Mouse (Mus musculus): ENCODE data around the gene Nup214.

Gene Nup214

GRCm38 (mm10) chr2:31974141-31974808, at the start of gene Nup214:
Nup214 (plus strand) TSS chr2:31974436.
- peak; percentile 99 for DNase-seq (ENCODE audit: extremely low spot score, low read depth, low spot score)

GRCm38 (mm10) chr2:31924811-31925210, 49.4 kb upstream of the Nup214 start:
- no peak for DNase-seq (ENCODE audit: extremely low spot score, low read depth, low spot score)

- DNase-seq (ENCODE audit: extremely low spot score, low read depth, low spot score), result no peak
Measured at GRCm38 (mm10) chr2:31925936-31926335, 48.3 kb upstream of the Nup214 start.

GRCm38 (mm10) chr2:31929664-31930063, 44.6 kb upstream of the Nup214 start:
- DNase-seq (ENCODE audit: extremely low spot score, low read depth, low spot score), result no peak

GRCm38 (mm10) chr2:31934551-31934950, 39.7 kb upstream of the Nup214 start:
- DNase-seq (ENCODE audit: extremely low spot score, low read depth, low spot score), result no peak

GRCm38 (mm10) chr2:31935054-31935453, 39.2 kb upstream of the Nup214 start:
- no peak for DNase-seq (ENCODE audit: extremely low spot score, low read depth, low spot score)

- DNase-seq (ENCODE audit: extremely low spot score, low read depth, low spot score), result no peak
Measured at GRCm38 (mm10) chr2:31938298-31938697, 35.9 kb upstream of the Nup214 start.

GRCm38 (mm10) chr2:31943011-31943410, 31.2 kb upstream of the Nup214 start:
- DNase-seq (ENCODE audit: extremely low spot score, low read depth, low spot score), result no peak

- no peak for DNase-seq (ENCODE audit: extremely low spot score, low read depth, low spot score)
Measured at GRCm38 (mm10) chr2:31945580-31945979, 28.7 kb upstream of the Nup214 start.

- no peak for DNase-seq (ENCODE audit: extremely low spot score, low read depth, low spot score)
Measured at GRCm38 (mm10) chr2:31948392-31948791, 25.8 kb upstream of the Nup214 start.

GRCm38 (mm10) chr2:31948801-31949200, 25.4 kb upstream of the Nup214 start:
- no peak for DNase-seq (ENCODE audit: extremely low spot score, low read depth, low spot score)

GRCm38 (mm10) chr2:31950058-31950871, 24.0 kb upstream of the Nup214 start, which contains the start of gene Aif1l:
Aif1l (plus strand) TSS chr2:31950139.
- no peak for DNase-seq (ENCODE audit: extremely low spot score, low read depth, low spot score)

- no peak for DNase-seq (ENCODE audit: extremely low spot score, low read depth, low spot score)
Measured at GRCm38 (mm10) chr2:31950966-31951365, 23.3 kb upstream of the Nup214 start.

- DNase-seq (ENCODE audit: extremely low spot score, low read depth, low spot score), result no peak
Measured at GRCm38 (mm10) chr2:31952236-31952635, 22.0 kb upstream of the Nup214 start.

- no peak for DNase-seq (ENCODE audit: extremely low spot score, low read depth, low spot score)
Measured at GRCm38 (mm10) chr2:31952725-31953124, 21.5 kb upstream of the Nup214 start.

GRCm38 (mm10) chr2:31953687-31954086, 20.5 kb upstream of the Nup214 start:
- no peak for DNase-seq (ENCODE audit: extremely low spot score, low read depth, low spot score)

- no peak for DNase-seq (ENCODE audit: extremely low spot score, low read depth, low spot score)
Measured at GRCm38 (mm10) chr2:31954779-31955181, 19.5 kb upstream of the Nup214 start.

- no peak for DNase-seq (ENCODE audit: extremely low spot score, low read depth, low spot score)
Measured at GRCm38 (mm10) chr2:31955686-31956085, 18.6 kb upstream of the Nup214 start.

- no peak for DNase-seq (ENCODE audit: extremely low spot score, low read depth, low spot score)
Measured at GRCm38 (mm10) chr2:31957211-31957610, 17.0 kb upstream of the Nup214 start.

GRCm38 (mm10) chr2:31960986-31961385, 13.2 kb upstream of the Nup214 start:
- no peak for DNase-seq (ENCODE audit: extremely low spot score, low read depth, low spot score)

GRCm38 (mm10) chr2:31961791-31962222, 12.4 kb upstream of the Nup214 start:
- DNase-seq (ENCODE audit: extremely low spot score, low read depth, low spot score), result no peak

Data from hindlimb bud, embryonic 11.5 days (tissue).